Mouse (Mus musculus) liver, adult 2 months (tissue): ENCODE measurements at regions not wholly inside any gene's neighbourhood (a gene's known extent, or its start where the extent isn't known, plus 50 kb on each side); places are given as distances from the start of the nearest gene placed in this dataset.

Experiments
- DNase-seq: peaks from one replicate; pipeline ENCODE4 v3.0.0-alpha.2; 2011; ENCODE audit warnings: low read depth, low spot score; ENCODE audit errors: extremely low read depth
- H3K27ac ChIP-seq: fragments of 200-500 bp; replicated peaks from 2 replicates; pipeline ENCODE4 v1.5.1; 2012; ENCODE audit warnings: low read depth, mild to moderate bottlenecking, control low read depth, inconsistent platforms, low read length; ENCODE audit not compliant: insufficient read depth
- H3K27me3 ChIP-seq: fragments of 200-500 bp; 2 replicates; pipeline ENCODE4 v1.6.1; 2012; ENCODE audit warnings: mild to moderate bottlenecking, moderate library complexity, low read length, inconsistent platforms; ENCODE audit not compliant: control insufficient read depth, insufficient read depth
- H3K36me3 ChIP-seq: fragments of 200-500 bp; 2 replicates; pipeline ENCODE4 v1.6.1; 2012; ENCODE audit warnings: low read length, inconsistent platforms; ENCODE audit not compliant: control insufficient read depth, insufficient read depth
- H3K4me1 ChIP-seq: fragments of 200-500 bp; 2 replicates; pipeline ENCODE4 v1.6.1; 2011; ENCODE audit warnings: low read length; ENCODE audit not compliant: control insufficient read depth, insufficient read depth
- H3K4me3 ChIP-seq: fragments of 200-500 bp; 2 replicates; pipeline ENCODE4 v1.5.1; 2011; ENCODE audit warnings: low read depth, mild to moderate bottlenecking, control low read depth, low read length, moderate library complexity; ENCODE audit not compliant: insufficient read depth
- H3K79me2 ChIP-seq: fragments of 200-500 bp; 2 replicates; pipeline ENCODE4 v1.6.1; 2012; ENCODE audit warnings: inconsistent platforms, mild to moderate bottlenecking, low read length, moderate library complexity; ENCODE audit not compliant: control insufficient read depth, insufficient read depth
- H3K9ac ChIP-seq: fragments of 200-500 bp; 2 replicates; pipeline ENCODE4 v1.6.1; 2012; ENCODE audit warnings: low read depth, mild to moderate bottlenecking, control low read depth, inconsistent platforms, low read length
- CTCF ChIP-seq: fragments of 200-500 bp; IDR thresholded peaks from 2 replicates; pipeline ENCODE4 v1.5.1; 2011; ENCODE audit warnings: low read depth, low read length, control low read depth
- POLR2A ChIP-seq: fragments of 200-500 bp; IDR thresholded peaks from 2 replicates; pipeline ENCODE4 v1.6.1; 2011; ENCODE audit warnings: low read length, control low read depth; ENCODE audit not compliant: insufficient read depth; ENCODE audit errors: extremely low read depth
- WGBS: fragments of 180-500 bp; shearing (Covaris S2); methylation state at CpG from one replicate; pipeline ENCODE4 v1.1.7; 2018; 5-methylcytosine and 5-hydroxymethylcytosine counted together

DNA sequence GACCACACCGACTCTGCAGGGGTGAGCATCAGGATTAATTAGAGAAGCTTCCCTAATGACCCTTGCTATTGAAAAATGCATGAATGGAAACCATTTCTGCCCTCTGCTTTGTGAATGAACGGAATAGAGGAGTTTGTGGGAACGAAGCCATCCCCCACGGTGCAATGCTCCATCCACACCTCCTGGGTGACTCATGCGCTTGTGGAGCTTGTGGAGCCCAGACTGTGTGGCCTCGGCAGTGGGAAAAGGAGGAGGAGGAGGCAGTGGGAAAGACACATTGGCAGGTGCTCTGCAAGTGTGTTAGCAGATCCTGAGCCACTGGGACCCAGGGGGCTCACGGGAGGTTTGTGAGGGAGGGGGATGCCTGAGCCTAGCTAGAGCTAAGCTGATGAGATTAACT is 251.9 kb downstream of the Abcc12 start:
- H3K36me3 ChIP-seq: no peaks in the 10 kb centered on the region
- TF ChIP-seq CTCF (no peak), POLR2A (no peak)
- no peaks in the 10 kb centered on the region for H3K27me3 ChIP-seq
- no peak overlapping the region for H3K4me3 ChIP-seq
- DNase-seq: no peak
- H3K27ac ChIP-seq: no peak overlapping the region
- H3K79me2 ChIP-seq: no peaks in the 10 kb centered on the region
- no peaks in the 10 kb centered on the region for H3K4me1 ChIP-seq
- H3K9ac ChIP-seq: no peak overlapping the region
- WGBS: 70% methylated on average over 7 of the region's 7 CpGs

DNA sequence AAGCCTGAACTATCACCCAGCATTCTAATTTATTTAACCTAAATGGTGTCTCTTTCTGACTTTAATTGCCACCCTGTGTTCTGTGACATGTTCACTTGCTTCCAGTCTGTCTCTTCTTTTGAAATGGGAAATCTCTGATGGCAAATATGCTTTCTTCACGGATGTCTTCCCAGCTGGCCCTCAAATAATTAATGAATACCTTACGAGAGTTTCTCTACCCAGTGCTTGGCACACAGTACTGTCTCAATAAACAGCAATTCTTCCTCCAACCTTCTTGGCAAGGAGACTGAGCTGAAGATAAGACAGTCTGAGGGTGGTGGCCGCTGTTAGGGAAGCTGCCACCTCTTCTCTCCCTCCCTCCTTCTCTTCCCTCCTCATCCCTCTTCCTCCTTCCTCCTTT is 252.5 kb downstream of the Abcc12 start:
- Histone ChIP-seq H3K27me3 (no peaks in the 10 kb centered on the region), H3K27ac (no peak overlapping the region), H3K79me2 (no peaks in the 10 kb centered on the region), H3K4me3 (no peak overlapping the region), H3K4me1 (no peaks in the 10 kb centered on the region), H3K9ac (no peak overlapping the region), H3K36me3 (no peaks in the 10 kb centered on the region)
- DNase-seq: no peak
- WGBS: 88% methylated on average over 3 of the region's 3 CpGs
- TF ChIP-seq POLR2A (no peak), CTCF (no peak)

DNA sequence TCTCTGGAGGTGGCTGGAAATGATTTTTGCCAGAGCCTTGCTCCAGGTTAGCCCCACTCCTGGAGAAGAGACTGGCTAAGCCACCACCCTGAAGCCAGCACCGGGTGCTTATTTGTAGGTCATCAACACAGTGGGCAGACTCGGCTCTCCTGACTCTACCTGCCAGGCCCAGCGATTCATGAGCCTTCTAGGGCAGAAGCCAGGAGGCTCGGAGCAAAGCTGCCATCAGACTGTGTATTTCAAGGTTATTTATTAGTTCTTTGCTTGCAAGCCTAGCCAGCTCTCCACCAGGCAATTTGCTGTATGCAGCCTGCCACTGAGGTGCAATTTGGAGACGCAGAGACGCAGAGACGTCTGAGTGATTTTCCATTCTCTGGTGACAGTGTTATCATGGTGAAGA is 255.4 kb downstream of the Abcc12 start:
- 86% methylated on average over 7 of the region's 7 CpGs for WGBS
- TF ChIP-seq POLR2A (no peak), CTCF (no peak)
- Histone ChIP-seq H3K4me1 (no peaks in the 10 kb centered on the region), H3K79me2 (no peaks in the 10 kb centered on the region), H3K36me3 (no peaks in the 10 kb centered on the region), H3K9ac (no peak overlapping the region), H3K4me3 (no peak overlapping the region), H3K27me3 (no peaks in the 10 kb centered on the region), H3K27ac (no peak overlapping the region)
- DNase-seq: no peak

DNA sequence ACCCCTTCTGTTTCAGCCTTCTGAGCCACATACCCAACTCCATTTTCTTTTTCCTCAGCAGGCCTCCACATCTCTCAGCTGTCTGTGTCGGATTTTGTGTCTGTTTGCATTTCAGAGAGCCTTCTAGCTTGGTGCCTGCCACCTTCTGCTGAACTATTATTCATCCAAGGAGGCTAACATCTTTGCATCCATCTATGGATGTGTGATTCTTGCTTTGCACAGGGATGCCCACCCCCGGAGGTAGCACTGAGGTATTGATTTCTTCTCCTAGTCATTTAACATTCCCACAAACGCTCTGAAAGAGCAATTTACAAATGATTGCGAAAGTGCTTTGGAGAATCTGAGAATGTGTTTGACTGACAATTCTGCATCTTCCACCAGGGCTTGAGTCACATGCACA is 255.9 kb downstream of the Abcc12 start:
- no peaks in the 10 kb centered on the region for H3K4me1 ChIP-seq
- WGBS: 48% methylated on average over 4 of the region's 4 CpGs
- no peak overlapping the region for H3K9ac ChIP-seq
- no peaks in the 10 kb centered on the region for H3K79me2 ChIP-seq
- TF ChIP-seq CTCF (no peak), POLR2A (no peak)
- no peak overlapping the region for H3K4me3 ChIP-seq
- H3K27ac ChIP-seq: no peak overlapping the region
- H3K36me3 ChIP-seq: no peaks in the 10 kb centered on the region
- DNase-seq: no peak
- no peaks in the 10 kb centered on the region for H3K27me3 ChIP-seq

DNA sequence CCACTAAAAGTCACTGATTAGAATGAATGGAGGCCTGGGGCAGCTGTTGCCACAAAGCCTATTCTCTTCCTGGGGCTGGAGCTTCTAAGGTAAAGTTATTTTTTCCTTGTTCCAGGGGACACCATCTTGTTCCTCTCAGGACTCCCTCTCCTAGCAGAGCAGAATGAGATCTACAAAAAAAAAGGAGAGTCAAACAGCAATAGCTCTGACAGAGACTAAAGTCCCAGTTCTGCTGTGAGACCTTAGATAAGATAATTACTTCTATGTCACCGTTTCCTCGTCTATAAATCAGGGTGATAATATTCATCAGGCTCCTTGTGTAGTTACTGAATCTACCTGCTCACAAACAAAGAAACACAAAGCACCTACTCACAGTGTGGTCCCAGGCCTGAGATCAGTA is 256.7 kb downstream of the Abcc12 start:
- no peak for TF ChIP-seq CTCF
- no peak for TF ChIP-seq POLR2A
- no peak overlapping the region for H3K9ac ChIP-seq
- H3K27ac ChIP-seq: no peak overlapping the region
- no peaks in the 10 kb centered on the region for H3K36me3 ChIP-seq
- no peaks in the 10 kb centered on the region for H3K27me3 ChIP-seq
- H3K4me3 ChIP-seq: no peak overlapping the region
- no peak for DNase-seq
- H3K4me1 ChIP-seq: no peaks in the 10 kb centered on the region
- whole genome bisulfite sequencing: 59% methylated on average over 2 of the region's 2 CpGs
- no peaks in the 10 kb centered on the region for H3K79me2 ChIP-seq

DNA sequence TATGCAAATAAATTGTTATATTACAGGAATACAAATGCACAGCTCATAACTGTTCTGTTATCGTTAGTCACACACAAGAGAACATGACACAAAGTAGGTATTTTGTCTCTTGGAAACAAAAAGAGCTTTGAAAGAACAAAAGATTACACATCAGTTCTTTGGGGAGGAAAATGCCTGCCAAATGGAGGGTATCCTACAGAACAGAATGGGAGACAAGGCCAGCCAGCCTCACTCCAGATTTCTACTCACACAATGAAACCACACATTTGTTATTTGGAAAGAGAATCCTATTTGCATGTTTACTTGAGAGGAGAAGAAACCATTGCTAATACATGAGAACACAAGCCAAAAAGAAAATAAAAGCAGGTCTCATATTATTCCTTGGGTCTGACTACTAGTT is 258.0 kb downstream of the Abcc12 start:
- DNase-seq: no peak
- no peaks in the 10 kb centered on the region for H3K79me2 ChIP-seq
- no peaks in the 10 kb centered on the region for H3K27me3 ChIP-seq
- WGBS: 89% methylated on average over 1 of the region's 1 CpGs
- no peak overlapping the region for H3K27ac ChIP-seq
- H3K9ac ChIP-seq: no peak overlapping the region
- H3K36me3 ChIP-seq: no peaks in the 10 kb centered on the region
- H3K4me1 ChIP-seq: no peaks in the 10 kb centered on the region
- TF ChIP-seq POLR2A (no peak), CTCF (no peak)
- H3K4me3 ChIP-seq: no peak overlapping the region
